Mouse (Mus musculus) heart, postnatal 0 days (tissue): Measurements from ENCODE around the gene Gm20605.

Experiments used
- CTCF ChIP-seq: IDR thresholded peaks from 2 replicates; pipeline ENCODE4 v1.5.1; 2016; ENCODE audit warnings: antibody characterized with exemption, control low read depth, low read depth
- EP300 ChIP-seq: IDR thresholded peaks from 2 replicates; pipeline ENCODE4 v1.6.1; 2016; ENCODE audit warnings: antibody characterized with exemption, low read depth

- TF ChIP-seq CTCF (peak; percentile 38; the same call in 1 of the 2 replicates), EP300 (no peak)
Observed at GRCm38 (mm10) chr5:137670240-137670639, 41.3 kb downstream of the Gm20605 start.
